Mouse (Mus musculus) bone marrow macrophage, adult 2 months (primary cell): ENCODE measurements around the gene Rab9.

Experiments used
- CTCF ChIP-seq: IDR thresholded peaks from 2 replicates; pipeline ENCODE4 v1.5.1; 2012; ENCODE audit warnings: low read depth, mild to moderate bottlenecking, low read length, moderate library complexity
- POLR2A ChIP-seq: IDR thresholded peaks from 2 replicates; pipeline ENCODE4 v1.6.1; 2012; ENCODE audit warnings: mild to moderate bottlenecking, low read depth, low read length, borderline replicate concordance

DNA sequence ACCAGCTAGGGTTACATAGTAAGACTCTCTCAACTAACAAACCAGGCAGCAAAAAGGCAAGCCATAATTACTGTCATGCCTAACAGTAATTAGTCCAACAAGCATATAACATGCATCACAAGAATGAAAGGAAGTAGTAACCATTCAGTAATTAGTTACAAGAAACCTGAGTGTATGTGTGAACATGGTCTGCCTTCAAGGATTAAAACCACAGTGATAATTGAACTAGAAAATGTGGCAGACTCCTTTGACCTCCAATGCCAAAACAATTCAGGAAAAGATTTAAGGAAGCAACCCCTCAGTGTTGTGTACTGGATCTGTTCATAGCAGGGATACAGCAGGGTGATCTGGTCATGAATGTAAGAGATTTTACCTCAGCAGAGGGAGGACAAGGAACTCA is 31.4 kb upstream of the Rab9 start:
- TF ChIP-seq POLR2A (no peak), CTCF (no peak)
